Mouse (Mus musculus) thymus, adult 2 months (tissue): ENCODE measurements around the gene Cd6. TPM values are rescaled to one million over a fixed set of nuclear protein-coding genes. Genes with fewer than 3 reads are reported as not detected.

ENCODE experiments used
- DNase-seq: peaks from one replicate; pipeline ENCODE4 v3.0.0; 2021
- H3K27ac ChIP-seq: fragments of 200-500 bp; 2 replicates; pipeline ENCODE4 v1.5.1; 2012; ENCODE audit warnings: low read length, control low read depth; ENCODE audit not compliant: control insufficient read depth, insufficient read depth
- H3K27me3 ChIP-seq: fragments of 200-500 bp; 2 replicates; pipeline ENCODE4 v1.6.1; 2012; ENCODE audit warnings: mild to moderate bottlenecking, low read length, moderate library complexity, mixed read lengths; ENCODE audit not compliant: control insufficient read depth, insufficient read depth
- H3K36me3 ChIP-seq: fragments of 200-500 bp; 2 replicates; pipeline ENCODE4 v1.6.1; 2012; ENCODE audit warnings: mild to moderate bottlenecking, low read length, moderate library complexity; ENCODE audit not compliant: control insufficient read depth, insufficient read depth
- H3K4me1 ChIP-seq: fragments of 200-500 bp; replicated peaks from 2 replicates; pipeline ENCODE4 v1.6.1; 2012; ENCODE audit warnings: low read length; ENCODE audit not compliant: control insufficient read depth, insufficient read depth
- H3K4me3 ChIP-seq: fragments of 200-500 bp; 2 replicates; pipeline ENCODE4 v1.5.1; 2012; ENCODE audit warnings: mild to moderate bottlenecking, low read length, control low read depth, moderate library complexity; ENCODE audit not compliant: control insufficient read depth, insufficient read depth
- CTCF ChIP-seq: fragments of 200-500 bp; IDR thresholded peaks from 2 replicates; pipeline ENCODE4 v1.5.1; 2012; ENCODE audit warnings: mild to moderate bottlenecking, control low read depth, low read length, moderate library complexity, borderline replicate concordance; ENCODE audit not compliant: control insufficient read depth, poor library complexity, insufficient read depth; ENCODE audit errors: extremely low read depth
- POLR2A ChIP-seq: fragments of 200-500 bp; IDR thresholded peaks from 2 replicates; pipeline ENCODE4 v1.6.1; 2012; ENCODE audit warnings: mild to moderate bottlenecking, low read length, control low read depth, moderate library complexity; ENCODE audit not compliant: control insufficient read depth, poor library complexity, insufficient read depth; ENCODE audit errors: extremely low read depth
- WGBS: fragments of 180-500 bp; shearing (Covaris S2); methylation state at CpG from one replicate; pipeline ENCODE4 v1.1.7; 2018; 5-methylcytosine and 5-hydroxymethylcytosine counted together
- polyA plus RNA-seq: library from polyadenylated mRNA; depleted of rRNA; stranded (reverse); fragments of >200 nt; gene quantifications from 2 replicates; pipeline ENCODE4 v1.2.3, GENCODE M21; 2012

Gene Cd6
- polyA plus RNA-seq, 1 experiment: 317 TPM

DNA sequence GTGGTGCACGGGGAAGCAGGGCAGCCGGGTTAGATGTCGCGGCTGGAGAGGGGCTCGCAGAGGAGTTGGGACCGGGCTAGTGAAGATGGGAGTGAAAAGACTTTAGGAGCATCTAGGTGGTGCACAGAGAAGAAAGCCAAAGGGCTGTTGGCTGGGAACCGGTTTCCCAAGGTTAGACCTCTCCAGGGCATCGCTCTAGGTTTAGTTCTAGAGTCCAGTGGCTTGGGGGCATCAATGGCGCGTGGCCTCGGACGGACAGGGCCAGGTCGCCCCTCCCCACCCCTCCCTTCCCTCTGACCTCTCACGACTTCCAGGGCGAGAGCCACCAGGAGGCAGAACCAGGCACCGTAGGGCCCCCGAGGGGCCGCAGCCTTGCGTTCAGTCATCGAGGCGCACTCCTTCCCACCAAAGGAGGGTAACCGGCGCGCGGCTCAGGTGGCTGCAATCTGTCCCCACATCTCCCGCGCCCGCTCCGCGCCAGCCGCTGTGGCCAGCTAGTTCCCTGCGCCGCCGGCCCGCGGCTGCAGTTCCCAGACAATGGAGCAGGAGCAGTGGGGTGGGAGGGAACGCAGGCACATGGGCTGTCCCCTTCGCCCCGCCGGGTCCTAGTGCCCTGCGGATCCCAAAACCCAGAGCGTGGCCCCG is 39.5 kb upstream of the Cd6 start:
- no peak for TF ChIP-seq POLR2A
- TF ChIP-seq CTCF: no peak
- H3K27ac ChIP-seq: no peak overlapping the region
- peak; percentile 31 for DNase-seq
- 1% methylated on average over 43 of the region's 43 CpGs for WGBS
- H3K36me3 ChIP-seq: peaks cover 8% of the 10 kb centered on the region; the same call in 1 of the 2 replicates
- peak overlapping the region; percentile 44 for H3K4me3 ChIP-seq
- peaks cover 4% of the 10 kb centered on the region; the same call in 1 of the 2 replicates for H3K27me3 ChIP-seq
- H3K4me1 ChIP-seq: peaks cover 9% of the 10 kb centered on the region; the same call in 1 of the 2 replicates

DNA sequence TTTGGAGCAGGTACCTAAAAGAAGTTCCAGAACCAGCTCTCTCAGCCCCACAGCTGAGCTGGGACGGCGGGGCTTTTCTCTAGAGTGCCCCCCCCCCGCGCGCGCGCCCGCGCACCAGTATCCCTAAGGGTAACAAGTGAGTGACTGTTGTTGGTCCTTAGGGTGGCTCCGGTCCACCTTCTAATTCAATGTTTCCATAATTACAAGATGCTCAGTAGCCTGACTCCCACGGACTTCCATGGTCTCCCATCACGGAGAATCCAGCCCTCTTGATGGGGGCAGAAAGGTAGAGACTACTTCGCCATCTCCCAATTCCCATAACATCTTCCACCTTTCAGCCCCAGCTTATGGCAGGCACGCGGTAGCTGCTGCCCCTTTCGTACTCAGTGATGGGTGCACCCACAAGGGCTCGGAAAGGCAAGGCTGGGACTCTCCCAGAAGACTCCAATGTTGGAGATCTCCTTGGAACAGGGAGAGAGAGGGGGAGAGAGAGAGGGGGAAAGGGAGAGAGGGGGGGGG is 38.8 kb upstream of the Cd6 start:
- Histone ChIP-seq H3K27me3 (peaks cover 4% of the 10 kb centered on the region; the same call in 1 of the 2 replicates), H3K27ac (no peak overlapping the region), H3K4me3 (peak overlapping the region; percentile 44), H3K4me1 (peaks cover 9% of the 10 kb centered on the region; the same call in 1 of the 2 replicates), H3K36me3 (peaks cover 5% of the 10 kb centered on the region; the same call in 1 of the 2 replicates)
- no peak for DNase-seq
- WGBS: 11% methylated on average over 17 of the region's 17 CpGs
- TF ChIP-seq POLR2A (0 out of 2 replicates have a peak, but pooled peaks have one; percentile 6), CTCF (no peak)

DNA sequence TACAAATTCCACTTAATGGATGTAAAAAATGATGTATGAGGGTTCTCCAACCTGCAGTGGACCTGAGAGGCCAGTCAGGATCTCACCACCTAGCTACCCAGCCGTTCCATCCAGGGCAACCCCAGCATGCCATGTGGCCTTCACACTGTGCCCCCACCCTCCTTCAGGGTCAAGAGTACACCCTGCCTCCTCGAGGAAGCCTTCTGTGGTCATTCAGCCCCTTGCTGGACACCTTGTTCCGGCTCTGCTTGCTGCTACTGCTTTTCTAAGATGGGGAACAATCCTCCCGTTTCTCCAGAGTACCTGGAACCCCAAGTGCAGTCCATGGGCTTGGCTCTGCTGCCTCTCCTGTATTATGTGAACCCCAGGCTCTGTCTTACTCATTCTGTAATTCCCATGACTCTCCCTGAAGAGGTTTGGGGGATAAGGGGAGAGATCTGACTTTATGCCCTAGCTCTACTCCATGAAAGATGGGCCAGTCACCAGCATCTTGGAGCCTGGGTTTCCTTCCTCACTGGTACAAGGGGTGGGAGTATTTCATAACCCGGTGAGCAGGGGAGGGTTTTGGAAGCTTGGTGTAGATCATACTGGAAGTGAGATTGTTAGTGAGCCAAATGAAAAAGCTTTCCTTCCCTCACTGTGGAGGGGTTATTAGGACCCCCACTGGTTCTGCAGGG is 38.2 kb upstream of the Cd6 start:
- TF ChIP-seq CTCF (no peak), POLR2A (no peak)
- DNase-seq: no peak
- WGBS: 65% methylated on average over 5 of the region's 5 CpGs
- peaks cover 2% of the 10 kb centered on the region; the same call in 1 of the 2 replicates for H3K36me3 ChIP-seq
- H3K27ac ChIP-seq: no peak overlapping the region
- H3K4me1 ChIP-seq: peaks cover 9% of the 10 kb centered on the region; the same call in 1 of the 2 replicates
- peaks cover 4% of the 10 kb centered on the region; the same call in 1 of the 2 replicates for H3K27me3 ChIP-seq
- no peak overlapping the region for H3K4me3 ChIP-seq

DNA sequence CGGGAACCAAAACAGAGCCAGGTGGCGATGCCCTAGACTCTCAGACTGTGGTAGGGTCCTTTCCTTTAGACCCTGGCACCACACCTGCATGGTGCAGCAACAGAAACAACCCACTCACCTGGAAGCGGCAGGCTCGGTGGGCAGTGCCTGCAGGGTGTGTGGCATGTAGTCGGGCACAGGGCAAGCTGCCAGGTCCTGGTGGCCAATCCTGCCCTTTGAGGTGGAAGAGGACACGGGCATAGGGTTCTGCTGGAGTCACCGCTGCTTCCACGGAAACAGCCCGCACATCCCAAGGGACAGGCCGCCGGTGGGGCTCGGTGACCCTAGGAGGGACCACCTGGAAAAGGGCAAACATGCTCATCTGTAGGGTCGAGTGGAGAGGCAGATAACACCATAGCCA is 36.5 kb upstream of the Cd6 start:
- DNase-seq: no peak
- 95% methylated on average over 13 of the region's 13 CpGs for WGBS
- H3K4me1 ChIP-seq: peaks cover 9% of the 10 kb centered on the region; the same call in 1 of the 2 replicates
- H3K36me3 ChIP-seq: no peaks in the 10 kb centered on the region
- no peak overlapping the region for H3K4me3 ChIP-seq
- peaks cover 4% of the 10 kb centered on the region; the same call in 1 of the 2 replicates for H3K27me3 ChIP-seq
- H3K27ac ChIP-seq: no peak overlapping the region
- TF ChIP-seq CTCF: no peak
- TF ChIP-seq POLR2A: no peak

DNA sequence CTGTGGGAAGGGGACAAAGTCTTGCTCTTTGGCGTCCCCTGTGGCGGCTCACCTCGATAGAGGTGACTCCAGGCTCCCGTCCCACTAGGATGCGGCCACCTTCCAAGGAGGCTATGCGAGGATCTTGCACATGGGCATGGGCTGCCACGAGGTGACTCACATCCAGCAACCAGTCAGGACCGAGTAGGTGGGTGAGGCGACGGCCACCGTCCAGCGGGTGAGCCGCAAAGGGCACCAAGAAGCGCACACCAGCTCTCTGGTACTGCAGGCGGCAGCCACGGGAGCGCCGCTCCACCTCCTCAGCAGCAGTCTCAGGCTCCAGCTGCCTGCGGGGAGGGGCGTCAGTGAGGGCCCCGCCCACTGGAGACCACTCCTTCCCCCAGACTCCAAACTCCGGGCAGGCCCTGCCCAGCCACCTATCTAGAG is 30.2 kb upstream of the Cd6 start:
- no peak overlapping the region for H3K27ac ChIP-seq
- H3K27me3 ChIP-seq: no peaks in the 10 kb centered on the region
- 92% methylated on average over 22 of the region's 22 CpGs for WGBS
- no peak overlapping the region for H3K4me3 ChIP-seq
- no peaks in the 10 kb centered on the region for H3K36me3 ChIP-seq
- DNase-seq: no peak
- no peak for TF ChIP-seq POLR2A
- TF ChIP-seq CTCF: no peak
- H3K4me1 ChIP-seq: no peaks in the 10 kb centered on the region

DNA sequence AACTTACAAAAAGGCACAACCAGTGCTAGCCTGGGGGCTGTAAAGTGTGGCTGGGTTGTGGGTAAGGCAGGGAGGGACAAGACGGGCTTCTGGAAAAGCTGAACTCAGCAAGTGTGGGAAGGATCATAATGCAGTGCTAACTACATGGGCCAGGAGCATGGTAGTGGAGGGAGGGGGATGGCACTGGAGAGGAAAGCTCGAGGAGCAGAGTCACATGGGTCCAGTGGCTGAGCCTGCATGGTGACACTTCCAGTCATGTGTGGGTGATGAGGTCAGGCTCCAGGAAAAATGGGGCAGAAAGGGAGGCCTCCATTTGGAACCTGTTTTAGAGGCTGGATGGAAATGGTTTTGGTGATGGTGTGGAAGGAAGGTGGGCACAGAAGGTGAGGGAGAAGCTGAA is 26.7 kb upstream of the Cd6 start:
- Histone ChIP-seq H3K27ac (no peak overlapping the region), H3K27me3 (no peaks in the 10 kb centered on the region), H3K4me3 (no peak overlapping the region), H3K36me3 (no peaks in the 10 kb centered on the region), H3K4me1 (no peaks in the 10 kb centered on the region)
- TF ChIP-seq POLR2A (no peak), CTCF (no peak)
- DNase-seq: no peak
- WGBS: 77% methylated on average over 2 of the region's 2 CpGs
